Mouse (Mus musculus) small intestine, adult 10 weeks (tissue): ENCODE measurements around the gene Olfr921. TPM values are rescaled to one million over a fixed set of nuclear protein-coding genes. Genes with fewer than 3 reads are reported as not detected.

ENCODE experiments used
- polyA plus RNA-seq: library from polyadenylated mRNA; stranded (reverse); fragments of 350-450 nt; fragmentation: Illumina TruSeq; extraction: RNeasy Lipid Tissue Mini Kit (QIAGEN cat#74804); gene quantifications from one replicate; pipeline ENCODE4 v1.2.3, GENCODE M21; 2014; ENCODE audit warnings: low replicate concordance

Olfr921 gene
- polyA plus RNA-seq, result 0.15 TPM

DNA sequence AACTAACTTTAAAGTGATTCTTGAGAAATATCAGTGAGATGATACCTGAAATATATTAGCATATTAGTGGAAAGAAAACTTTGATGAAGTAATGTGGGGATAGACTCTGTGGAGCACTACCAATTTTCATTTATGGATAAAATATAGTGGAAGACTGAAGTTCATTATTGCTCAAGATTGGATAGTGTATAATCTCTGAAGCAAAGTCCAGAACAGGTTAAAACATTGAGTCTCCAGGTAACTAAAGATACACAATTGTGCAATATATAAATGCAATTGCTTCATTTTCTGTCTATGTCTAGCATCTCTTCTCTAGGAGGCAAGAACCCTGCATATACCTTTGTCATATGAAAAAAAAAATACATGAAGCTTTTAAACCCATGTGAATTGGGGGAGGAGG, at the start of gene Olfr921:
TSS of gene Olfr921 (plus strand) at position 301 of the 400 bp plus-strand sequence.

DNA sequence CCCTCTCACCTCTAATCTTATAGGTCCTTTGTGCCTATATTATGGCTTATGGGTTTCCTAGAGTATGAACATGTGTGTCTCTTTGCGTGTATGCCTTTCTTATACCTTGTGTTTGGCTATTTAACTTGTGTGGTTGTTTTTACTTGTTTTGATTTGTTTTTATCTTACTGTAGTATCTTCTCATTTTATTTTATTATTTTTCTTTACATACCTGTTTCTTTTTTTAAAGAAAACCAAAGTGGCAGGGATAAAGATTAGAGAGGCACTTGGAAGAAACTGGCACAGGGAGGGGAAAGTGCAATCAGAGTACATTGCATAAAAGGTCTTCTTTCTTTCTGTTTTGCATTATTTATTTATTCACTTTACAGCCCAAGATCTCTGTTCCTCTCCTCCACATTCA, 20.9 kb upstream of the Olfr921 start, which contains the start of gene Olfr920:
TSS of gene Olfr920 (plus strand) at position 301 of the 400 bp plus-strand sequence.

DNA sequence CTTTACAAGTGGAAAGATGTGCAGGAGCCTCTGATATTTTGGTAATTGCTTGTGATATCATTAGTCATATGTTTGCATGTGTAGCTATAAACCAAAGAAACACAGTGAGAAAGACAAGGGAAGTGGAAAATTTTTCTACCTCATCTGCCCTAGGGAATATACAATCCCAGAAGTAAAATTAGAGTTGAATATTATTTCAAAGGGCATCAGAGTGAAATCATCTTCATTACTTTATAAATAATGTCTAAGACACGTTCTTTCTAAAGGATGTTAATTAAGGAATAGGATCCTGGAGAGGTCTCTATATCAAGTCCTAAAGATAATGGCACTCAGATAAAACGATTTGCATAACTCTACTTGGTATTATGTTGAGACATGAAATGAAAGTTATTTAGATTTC, 41.4 kb downstream of the Olfr921 start, which contains the start of gene Olfr922:
TSS of gene Olfr922 (plus strand) at position 301 of the 400 bp plus-strand sequence.

DNA sequence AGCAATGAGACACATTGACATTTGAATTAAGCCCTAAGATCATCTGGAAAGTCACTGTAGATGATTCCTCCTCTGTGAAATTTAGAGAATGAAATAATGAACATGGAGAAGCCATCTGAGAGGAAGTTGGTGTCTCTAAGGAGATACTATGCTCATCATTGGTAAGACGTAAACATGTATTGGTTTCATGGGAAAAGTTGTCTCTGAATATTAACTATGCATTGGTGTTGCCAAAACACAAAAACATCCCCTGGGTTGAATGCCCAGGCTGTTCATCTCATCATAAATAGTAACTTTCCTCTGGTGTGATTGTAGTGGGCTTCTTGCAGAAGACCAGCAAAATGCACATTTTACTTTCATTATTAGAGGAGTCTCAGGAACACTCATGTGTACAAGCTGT, 53.4 kb downstream of the Olfr921 start, which contains the start of gene Olfr923:
TSS of gene Olfr923 (plus strand) at position 301 of the 400 bp plus-strand sequence.

Other genes with a start within 250 kb of the Olfr921 start
- gene Olfr910, start 235.2 kb upstream of the Olfr921 start, polyA plus RNA-seq, result not detected
- not detected for gene Olfr912, start 192.9 kb upstream of the Olfr921 start, polyA plus RNA-seq
- gene Olfr913, start 180.3 kb upstream of the Olfr921 start, polyA plus RNA-seq, result not detected
- gene Olfr914, start 168.0 kb upstream of the Olfr921 start, polyA plus RNA-seq, result not detected
- not detected for gene Olfr916, start 113.2 kb upstream of the Olfr921 start, polyA plus RNA-seq
- gene Olfr917, start 107.2 kb upstream of the Olfr921 start, polyA plus RNA-seq, result not detected
- not detected for gene Olfr918, start 98.5 kb upstream of the Olfr921 start, polyA plus RNA-seq
- gene Olfr919, start 69.4 kb upstream of the Olfr921 start, polyA plus RNA-seq, result not detected
- 71.8 TPM for gene Vwa5a, start 54.8 kb upstream of the Olfr921 start, polyA plus RNA-seq
- gene Olfr920, start 20.8 kb upstream of the Olfr921 start, polyA plus RNA-seq, result 0.52 TPM
- gene Olfr922, start 41.5 kb downstream of the Olfr921 start, polyA plus RNA-seq, result not detected
- gene Olfr923, start 53.5 kb downstream of the Olfr921 start, polyA plus RNA-seq, result not detected
- gene Olfr924, start 71.4 kb downstream of the Olfr921 start, polyA plus RNA-seq, result not detected
- gene Olfr26, start 82.0 kb downstream of the Olfr921 start, polyA plus RNA-seq, result not detected
- gene Olfr926, start 104.1 kb downstream of the Olfr921 start, polyA plus RNA-seq, result not detected
- not detected for gene Olfr930, start 156.7 kb downstream of the Olfr921 start, polyA plus RNA-seq
- not detected for gene Olfr933, start 199.2 kb downstream of the Olfr921 start, polyA plus RNA-seq
- not detected for gene Olfr934, start 215.2 kb downstream of the Olfr921 start, polyA plus RNA-seq
- not detected for gene Olfr935, start 226.6 kb downstream of the Olfr921 start, polyA plus RNA-seq